Comparison of ENCODE assay signal across 9 mouse cellular contexts in the genomic region with DNA sequence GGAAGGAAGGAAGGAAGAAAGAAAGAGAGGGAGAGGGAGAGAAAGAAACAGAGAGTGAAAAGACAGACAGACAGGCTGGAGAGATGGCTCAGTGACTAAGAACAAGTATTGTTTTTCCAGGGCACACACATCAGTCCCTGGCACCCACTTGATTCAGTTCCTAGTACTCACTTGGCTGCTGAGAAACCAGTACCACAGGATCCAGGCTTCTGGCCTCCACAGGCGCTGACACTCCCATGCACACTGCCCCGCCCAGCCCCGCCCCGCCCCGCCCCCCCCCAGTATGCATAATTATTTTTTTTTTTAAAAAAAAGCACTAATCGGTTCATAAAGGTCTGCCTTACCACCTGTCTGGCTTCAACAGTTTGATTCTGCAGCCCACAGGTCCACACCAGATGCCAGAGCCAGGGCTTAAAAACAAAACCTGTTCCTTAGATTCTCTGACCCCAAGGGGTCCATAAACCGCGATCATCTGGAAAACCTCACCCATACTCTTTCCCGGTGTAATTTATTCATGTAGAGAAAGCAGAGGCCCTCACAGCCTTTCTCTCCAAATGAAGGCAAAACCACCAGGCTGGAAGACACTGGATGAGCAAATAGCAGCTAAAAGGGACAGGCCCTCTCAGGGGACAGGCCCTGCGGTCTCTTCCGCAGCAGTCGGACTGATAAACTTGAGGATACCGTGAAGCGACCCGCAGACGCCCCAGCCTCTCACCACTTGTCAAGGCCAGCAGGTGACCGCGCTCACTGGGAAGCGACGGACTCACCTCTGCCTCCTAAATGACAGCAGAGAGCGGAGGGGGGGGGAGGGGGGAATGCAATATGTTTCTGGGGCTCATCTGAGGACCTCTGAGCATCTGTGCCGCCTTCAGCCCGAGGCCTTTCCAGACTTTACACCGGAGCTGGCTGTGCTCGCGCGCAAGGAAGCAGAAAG. TPM values are rescaled to one million over a fixed set of nuclear protein-coding genes. Genes with fewer than 3 reads are reported as not detected.
DNase-seq lines count a peak whose midpoint lies in the region; ATAC-seq and TF ChIP-seq lines count a peak whose summit lies in the region.
"Had no signal": no experiment of that assay in that cellular context is flagged by ENCODE, and none has a peak within 500 bp of the region (broad histone marks: within the 10 kb centered on the region; RNA-seq: fewer than 3 reads in every experiment).

No protein-coding gene starts in this region.

- no peak for TF ChIP-seq RAD21 in MEL (IDR thresholded peaks at IDR 0.05; ENCODE audit: low read depth, low read length)

- no peak for TF ChIP-seq EP300 in MEL (IDR thresholded peaks at IDR 0.05; ENCODE audit: low read depth in 1 of 2, low read length in 2 of 2)

- no peak for TF ChIP-seq POLR2A in MEL (IDR thresholded peaks at IDR 0.05; ENCODE audit: control insufficient read depth in 1 of 2, insufficient read depth in 1 of 2, low read depth in 1 of 2, low read length in 2 of 2, poor library complexity in 1 of 2)

- intact Hi-C loops in gastrocnemius, postnatal 36 days (cut with DNase I) = no loop called here

- no peak overlapping the region for H3K9ac ChIP-seq in MEL (ENCODE audit: control insufficient read depth, low read depth, low read length, poor library complexity, severe bottlenecking)
- H3K9ac ChIP-seq in embryonic facial prominence, embryonic 12.5 days = 0 out of 2 replicates have a peak overlapping the region, but pooled peaks have one; percentile 10
- H3K9ac ChIP-seq in limb, embryonic 11.5 days (ENCODE audit: low read length) = no peak overlapping the region
- no peak overlapping the region for H3K9ac ChIP-seq in midbrain, embryonic 16.5 days (ENCODE audit: low read depth, low read length)

- no peak overlapping the region for H3K27ac ChIP-seq in MEL (ENCODE audit: control insufficient read depth, low read depth, low read length)
- no peak overlapping the region for H3K27ac ChIP-seq in embryonic facial prominence, embryonic 12.5 days
- no peak overlapping the region for H3K27ac ChIP-seq in limb, embryonic 11.5 days (replicated peaks; ENCODE audit: low read depth, low read length)
- H3K27ac ChIP-seq in midbrain, embryonic 16.5 days (ENCODE audit: low read length) = no peak overlapping the region

- no peak for TF ChIP-seq CTCF in MEL (IDR thresholded peaks at IDR 0.05 in 2 of 3, conservative IDR thresholded peaks at IDR 0.05 in 1 of 3; ENCODE audit: control insufficient read depth in 1 of 3, insufficient read depth in 1 of 3, low read depth in 2 of 3, low read length in 3 of 3, poor library complexity in 1 of 3, severe bottlenecking in 1 of 3)

- peaks cover 3 to 27% of the 10 kb centered on the region in 2 experiments; a peak in 3 of 4 replicates for H3K4me1 ChIP-seq in MEL (ENCODE audit: control insufficient read depth in 1 of 2, insufficient read depth in 2 of 2, low read length in 2 of 2)
- H3K4me1 ChIP-seq in embryonic facial prominence, embryonic 12.5 days = peaks cover 19% of the 10 kb centered on the region
- H3K4me1 ChIP-seq in limb, embryonic 11.5 days (ENCODE audit: control insufficient read depth, insufficient read depth, low read length) = peaks cover 2% of the 10 kb centered on the region; the same call in 1 of the 2 replicates
- peaks cover 18% of the 10 kb centered on the region for H3K4me1 ChIP-seq in midbrain, embryonic 16.5 days (ENCODE audit: control insufficient read depth, insufficient read depth, low read length)

- peak; percentile 41 for DNase-seq in MEL (ENCODE audit: low read depth, low spot score)
- peak; percentile 48 for DNase-seq in limb, embryonic 11.5 days (ENCODE audit: low spot score)
- DNase-seq in B cell, adult 2 months = no peak
- no peak for DNase-seq in yolk sac, embryonic 10.5 days (ENCODE audit: low spot score)
- no peak for DNase-seq in gastrocnemius, postnatal 36 days
- DNase-seq: cerebellum, adult 9-11 months; heart, postnatal 14 days had no signal

- H3K9me3 ChIP-seq in MEL (replicated peaks; ENCODE audit: insufficient read depth, low read length) = no peaks in the 10 kb centered on the region
- no peaks in the 10 kb centered on the region for H3K9me3 ChIP-seq in embryonic facial prominence, embryonic 12.5 days
- H3K9me3 ChIP-seq in limb, embryonic 11.5 days (ENCODE audit: control insufficient read depth, low read length) = no peaks in the 10 kb centered on the region
- H3K9me3 ChIP-seq in midbrain, embryonic 16.5 days (replicated peaks; ENCODE audit: control insufficient read depth, low read length, poor library complexity, severe bottlenecking) = no peaks in the 10 kb centered on the region

- peak overlapping the region; percentile 37 for H3K4me2 ChIP-seq in embryonic facial prominence, embryonic 12.5 days (replicated peaks)
- H3K4me2 ChIP-seq in limb, embryonic 11.5 days (ENCODE audit: low read depth, severe bottlenecking) = peak overlapping the region; percentile 0; the same call in 1 of the 2 replicates
- peak overlapping the region; percentile 39 for H3K4me2 ChIP-seq in midbrain, embryonic 16.5 days (ENCODE audit: low read length)

- WGBS in embryonic facial prominence, embryonic 12.5 days = 5% methylated on average over 27 of the region's 27 CpGs
- WGBS in limb, embryonic 11.5 days = 4% methylated on average over 26 of the region's 27 CpGs
- WGBS in midbrain, embryonic 16.5 days = 5% methylated on average over 26 of the region's 27 CpGs

- H3K79me2 ChIP-seq in MEL (ENCODE audit: control insufficient read depth, insufficient read depth, low read length, poor library complexity) = no peaks in the 10 kb centered on the region

- no peaks in the 10 kb centered on the region for H3K27me3 ChIP-seq in MEL (ENCODE audit: control insufficient read depth in 1 of 2, insufficient read depth in 2 of 2, low read length in 2 of 2)
- H3K27me3 ChIP-seq in embryonic facial prominence, embryonic 12.5 days = peaks cover 22% of the 10 kb centered on the region
- H3K27me3 ChIP-seq in limb, embryonic 11.5 days (ENCODE audit: control insufficient read depth, insufficient read depth, low read length) = peaks cover 6% of the 10 kb centered on the region; the same call in 1 of the 2 replicates
- H3K27me3 ChIP-seq in midbrain, embryonic 16.5 days (ENCODE audit: control insufficient read depth, insufficient read depth, low read depth, low read length) = no peaks in the 10 kb centered on the region

- no peak for ATAC-seq in embryonic facial prominence, embryonic 12.5 days (ENCODE audit: insufficient number of reproducible peaks, insufficient read depth, low FRiP score, low TSS enrichment)
- ATAC-seq in limb, embryonic 11.5 days (ENCODE audit: insufficient number of reproducible peaks, low FRiP score, low TSS enrichment, low read depth) = no peak
- no peak for ATAC-seq in midbrain, embryonic 16.5 days

- peaks cover 0 to 18% of the 10 kb centered on the region in 2 experiments; a peak in 2 of 4 replicates for H3K36me3 ChIP-seq in MEL (ENCODE audit: control insufficient read depth in 1 of 2, insufficient read depth in 2 of 2, low read length in 2 of 2)
- H3K36me3 ChIP-seq in embryonic facial prominence, embryonic 12.5 days = no peaks in the 10 kb centered on the region
- no peaks in the 10 kb centered on the region for H3K36me3 ChIP-seq in limb, embryonic 11.5 days (ENCODE audit: control insufficient read depth, insufficient read depth, low read length)
- H3K36me3 ChIP-seq in midbrain, embryonic 16.5 days (ENCODE audit: control insufficient read depth, insufficient read depth, low read length) = no peaks in the 10 kb centered on the region

- no peak overlapping the region for H3K4me3 ChIP-seq in MEL (ENCODE audit: control insufficient read depth in 1 of 2, insufficient read depth in 1 of 2, low read depth in 2 of 2, low read length in 2 of 2)
- no peak overlapping the region for H3K4me3 ChIP-seq in embryonic facial prominence, embryonic 12.5 days
- H3K4me3 ChIP-seq in limb, embryonic 11.5 days (ENCODE audit: low read depth, low read length) = no peak overlapping the region
- H3K4me3 ChIP-seq in midbrain, embryonic 16.5 days (ENCODE audit: low read depth, low read length) = no peak overlapping the region

TF ChIP-seq in MEL, 35 proteins besides CTCF, POLR2A, EP300 and RAD21:
- TF ChIP-seq ZNF384 (IDR thresholded peaks at IDR 0.05; ENCODE audit: low read depth, low read length) (peak; percentile 73), ZKSCAN1 (IDR thresholded peaks at IDR 0.05; ENCODE audit: low read depth, low read length) (no peak), GABPA (IDR thresholded peaks at IDR 0.05; ENCODE audit: low read depth, low read length) (no peak)

RNA-seq across cellular contexts. Expression of gene Serhl, which starts 0.5 kb away (rescaled TPM):
- 19.5 and 19.6 TPM in 2 replicates for total RNA-seq in MEL (2012; rRNA removed)
- polyA plus RNA-seq in MEL (2012; ENCODE audit: insufficient read depth in 1 of 2, insufficient read length in 2 of 2, low read depth in 1 of 2, low replicate concordance in 2 of 2, missing spikeins in 1 of 2) = 10 to 100 TPM in 1 of 2 experiments, not detected in 1; 57.3 TPM
- polyA plus RNA-seq in embryonic facial prominence, embryonic 12.5 days (2016; fragmentation: Nextera tagmentation; extraction: Ambion mirVana) = 56.2 and 57.8 TPM in 2 replicates
- polyA plus RNA-seq in limb, embryonic 11.5 days (2014; fragmentation: Nextera tagmentation; extraction: Ambion mirVana) = 45.6 and 48.2 TPM in 2 replicates
- polyA plus RNA-seq in midbrain, embryonic 16.5 days (2015; fragmentation: Nextera tagmentation; extraction: Ambion mirVana) = 29.6 and 29.7 TPM in 2 replicates
- total RNA-seq in gastrocnemius, postnatal 36 days (2021) = 10 to 100 TPM; 25.8 to 27.5 TPM

RNA-seq across cellular contexts. Expression of gene Rrp7a, which starts 33.8 kb away (rescaled TPM):
- 134 and 155 TPM in 2 replicates for total RNA-seq in MEL (2012; rRNA removed)
- polyA plus RNA-seq in MEL (2012; ENCODE audit: insufficient read depth in 1 of 2, insufficient read length in 2 of 2, low read depth in 1 of 2, low replicate concordance in 2 of 2, missing spikeins in 1 of 2) = 100 to 1,000 TPM; 283 to 483 TPM
- polyA plus RNA-seq in embryonic facial prominence, embryonic 12.5 days (2016; fragmentation: Nextera tagmentation; extraction: Ambion mirVana) = 52.3 and 59.3 TPM in 2 replicates
- 53.5 and 57.3 TPM in 2 replicates for polyA plus RNA-seq in limb, embryonic 11.5 days (2014; fragmentation: Nextera tagmentation; extraction: Ambion mirVana)
- polyA plus RNA-seq in midbrain, embryonic 16.5 days (2015; fragmentation: Nextera tagmentation; extraction: Ambion mirVana) = 90.6 and 93.0 TPM in 2 replicates
- 10 to 100 TPM; 33.6 to 40.4 TPM for total RNA-seq in gastrocnemius, postnatal 36 days (2021)

RNA-seq across cellular contexts. Expression of gene Nfam1, which starts 55.7 kb away (rescaled TPM):
- 4.8 and 7.4 TPM in 2 replicates for total RNA-seq in MEL (2012; rRNA removed)
- polyA plus RNA-seq in MEL (2012; ENCODE audit: insufficient read depth in 1 of 2, insufficient read length in 2 of 2, low read depth in 1 of 2, low replicate concordance in 2 of 2, missing spikeins in 1 of 2) = 10 to 100 TPM in 1 of 2 experiments, not detected in 1; 10.5 TPM
- polyA plus RNA-seq in embryonic facial prominence, embryonic 12.5 days (2016; fragmentation: Nextera tagmentation; extraction: Ambion mirVana) = 2.3 and 3.0 TPM in 2 replicates
- 1.9 and 3.0 TPM in 2 replicates for polyA plus RNA-seq in limb, embryonic 11.5 days (2014; fragmentation: Nextera tagmentation; extraction: Ambion mirVana)
- 2.6 and 3.0 TPM in 2 replicates for polyA plus RNA-seq in midbrain, embryonic 16.5 days (2015; fragmentation: Nextera tagmentation; extraction: Ambion mirVana)
- 1 to 10 TPM in 1 of 2 experiments, under 1 TPM in 1; 0.28 to 1.0 TPM for total RNA-seq in gastrocnemius, postnatal 36 days (2021)

Comparison
In these comparisons a context has a peak if more than half of its experiments do, and no peak if none do; other contexts are left out.
1. DNase-seq: peak in MEL (single experiment) and limb, embryonic 11.5 days (single experiment); none in B cell, adult 2 months (0 of 2), yolk sac, embryonic 10.5 days (single experiment) and gastrocnemius, postnatal 36 days (0 of 2).
2. Peak in every context shown above with its lines, with median percentiles within 50 percentile points of each other: H3K4me2 ChIP-seq.